Mouse (Mus musculus): ENCODE results near the gene Rph3a. TPM values are rescaled to one million over a fixed set of nuclear protein-coding genes. Genes with fewer than 3 reads are reported as not detected.
A peak's percentile ranks its signal among the peaks of the same experiment; 100 is the strongest.
"Not testable (repeated sequence)": the region's sequence is repeated elsewhere in the genome, so short reads cannot be mapped to it uniquely, and the experiment has no call there.

The Rph3a gene
- total RNA-seq, 2 experiments from 2014 or later = 207 to 220 TPM

GRCm38 (mm10) chr5:120972278-120972677 is 37.6 kb downstream of the Rph3a start:
- no peak for DNase-seq

- no peak for DNase-seq
Measured at GRCm38 (mm10) chr5:120971326-120971725, 38.6 kb downstream of the Rph3a start.

GRCm38 (mm10) chr5:120969703-120970102 is 40.2 kb downstream of the Rph3a start:
- no peak for DNase-seq

GRCm38 (mm10) chr5:120968799-120969198 is 41.1 kb downstream of the Rph3a start:
- peak in 1 of 2 experiments; percentile 21 for DNase-seq

GRCm38 (mm10) chr5:120968134-120968532 is 41.8 kb downstream of the Rph3a start:
- no peak for DNase-seq

- no peak for DNase-seq
Measured at GRCm38 (mm10) chr5:120967355-120968133, 42.3 kb downstream of the Rph3a start.

- DNase-seq = no peak
Measured at GRCm38 (mm10) chr5:120966894-120967293, 43.0 kb downstream of the Rph3a start.

- no peak for DNase-seq
Measured at GRCm38 (mm10) chr5:120966156-120966555, 43.7 kb downstream of the Rph3a start.

GRCm38 (mm10) chr5:120961004-120961403 is 48.9 kb downstream of the Rph3a start:
- DNase-seq = no peak

GRCm38 (mm10) chr5:120953974-120954373 is 55.9 kb downstream of the Rph3a start:
- DNase-seq = peak in 1 of 2 experiments; percentile 54

- no peak for DNase-seq
Measured at GRCm38 (mm10) chr5:120952242-120952770, 57.6 kb downstream of the Rph3a start.

GRCm38 (mm10) chr5:120942076-120942475 is 67.8 kb downstream of the Rph3a start:
- DNase-seq = peak; percentile 33 to 38

- no peak for DNase-seq
Measured at GRCm38 (mm10) chr5:120938586-120938985, 71.3 kb downstream of the Rph3a start.

GRCm38 (mm10) chr5:120937841-120938240 is 72.1 kb downstream of the Rph3a start:
- DNase-seq = no peak

GRCm38 (mm10) chr5:120933966-120934365 is 75.9 kb downstream of the Rph3a start:
- no peak for DNase-seq

- DNase-seq = no peak
Measured at GRCm38 (mm10) chr5:120927036-120927435, 82.9 kb downstream of the Rph3a start.

GRCm38 (mm10) chr5:120926311-120926710 is 83.6 kb downstream of the Rph3a start:
- not testable (repeated sequence) for DNase-seq

GRCm38 (mm10) chr5:120924520-120924919 is 85.4 kb downstream of the Rph3a start:
- DNase-seq = not testable (repeated sequence)

- DNase-seq = no peak
Measured at GRCm38 (mm10) chr5:120923969-120924368, 85.9 kb downstream of the Rph3a start.

- DNase-seq = no peak
Measured at GRCm38 (mm10) chr5:120920296-120920695, 89.6 kb downstream of the Rph3a start.

- DNase-seq = not testable (repeated sequence)
Measured at GRCm38 (mm10) chr5:120919156-120919935, 90.5 kb downstream of the Rph3a start.

GRCm38 (mm10) chr5:120914204-120914603 is 95.7 kb downstream of the Rph3a start, which contains the start of gene Oas1d:
Gene Oas1d, plus strand, starts transcription at chr5:120914536.
- DNase-seq = not testable (repeated sequence)
